Mouse (Mus musculus): ENCODE data around the gene Mpeg1. TPM values are rescaled to one million over a fixed set of nuclear protein-coding genes. Genes with fewer than 3 reads are reported as not detected.

Gene Mpeg1
- polyA plus RNA-seq, 1 experiment from 2014 or later: 1.3 TPM

DNA sequence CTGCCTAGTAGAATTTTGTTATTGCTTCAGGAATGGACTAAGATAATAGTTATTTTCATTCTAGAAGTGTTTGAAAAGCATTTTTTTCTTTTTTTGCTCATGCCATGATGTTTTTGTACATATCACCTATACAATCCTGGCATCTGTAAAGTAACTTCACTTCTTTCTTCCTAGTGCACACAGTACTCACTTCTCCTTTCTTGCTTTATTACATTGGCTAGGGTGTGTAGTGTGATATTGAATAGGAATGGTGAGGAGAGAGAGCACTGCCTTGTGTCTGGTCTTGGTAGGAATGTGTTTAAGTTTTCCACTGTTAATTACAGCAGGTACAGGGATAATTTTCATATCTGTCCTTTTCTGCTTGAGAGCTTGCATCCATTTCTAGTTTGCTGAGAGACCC, 54.0 kb downstream of the Mpeg1 start:
- no peak overlapping the region for H3K4me2 ChIP-seq (replicated peaks)
- ATAC-seq (ENCODE audit: low FRiP score) (no peak), DNase-seq (ENCODE audit: low spot score) (no peak)
- no peak overlapping the region for H3K27ac ChIP-seq
- H3K4me1 ChIP-seq (replicated peaks; ENCODE audit: control insufficient read depth, insufficient read depth, low read length): no peaks in the 10 kb centered on the region
- H3K4me3 ChIP-seq (replicated peaks; ENCODE audit: low read length): no peak overlapping the region
- H3K9ac ChIP-seq: no peak overlapping the region
- H3K36me3 ChIP-seq (replicated peaks; ENCODE audit: control insufficient read depth, insufficient read depth): no peaks in the 10 kb centered on the region
- no peaks in the 10 kb centered on the region for H3K27me3 ChIP-seq (ENCODE audit: control insufficient read depth, insufficient read depth, low read length)
- H3K9me3 ChIP-seq (ENCODE audit: control insufficient read depth, low read length): no peaks in the 10 kb centered on the region

Other genes starting within 250 kb of the Mpeg1 start
- gene Olfr1432, start 228.2 kb upstream of the Mpeg1 start, polyA plus RNA-seq (2014; fragmentation: Nextera tagmentation; extraction: Ambion mirVana): not detected in 2 replicates
- gene Olfr262, start 219.1 kb upstream of the Mpeg1 start, polyA plus RNA-seq (2014; fragmentation: Nextera tagmentation; extraction: Ambion mirVana): not detected in 2 replicates
- gene Olfr235, start 199.7 kb upstream of the Mpeg1 start, polyA plus RNA-seq (2014; fragmentation: Nextera tagmentation; extraction: Ambion mirVana): not detected in 2 replicates
- not detected in 2 replicates for gene Olfr1434, start 180.9 kb upstream of the Mpeg1 start, polyA plus RNA-seq (2014; fragmentation: Nextera tagmentation; extraction: Ambion mirVana)
- gene Olfr1436, start 161.6 kb upstream of the Mpeg1 start, polyA plus RNA-seq (2014; fragmentation: Nextera tagmentation; extraction: Ambion mirVana): not detected in 2 replicates
- gene Olfr1437, start 135.7 kb upstream of the Mpeg1 start, polyA plus RNA-seq (2014; fragmentation: Nextera tagmentation; extraction: Ambion mirVana): not detected in 2 replicates
- not detected in 2 replicates for gene Olfr1438-ps1, start 124.9 kb upstream of the Mpeg1 start, polyA plus RNA-seq (2014; fragmentation: Nextera tagmentation; extraction: Ambion mirVana)
- gene Olfr1440, start 73.5 kb upstream of the Mpeg1 start, polyA plus RNA-seq (2014; fragmentation: Nextera tagmentation; extraction: Ambion mirVana): not detected in 2 replicates
- gene Olfr1441, start 43.3 kb upstream of the Mpeg1 start, polyA plus RNA-seq (2014; fragmentation: Nextera tagmentation; extraction: Ambion mirVana): not detected in 2 replicates
- gene Pfpl, start 32.9 kb upstream of the Mpeg1 start, polyA plus RNA-seq (2014; fragmentation: Nextera tagmentation; extraction: Ambion mirVana): not detected in 2 replicates
- 44.1 and 50.6 TPM in 2 replicates for gene Dtx4, start 40.7 kb downstream of the Mpeg1 start, polyA plus RNA-seq (2014; fragmentation: Nextera tagmentation; extraction: Ambion mirVana)
- 7.1 and 7.5 TPM in 2 replicates for gene Fam111a, start 85.0 kb downstream of the Mpeg1 start, polyA plus RNA-seq (2014; fragmentation: Nextera tagmentation; extraction: Ambion mirVana)
- not detected in 2 replicates for gene Gm4952, start 139.2 kb downstream of the Mpeg1 start, polyA plus RNA-seq (2014; fragmentation: Nextera tagmentation; extraction: Ambion mirVana)
- not detected in 2 replicates for gene Glyat, start 172.5 kb downstream of the Mpeg1 start, polyA plus RNA-seq (2014; fragmentation: Nextera tagmentation; extraction: Ambion mirVana)
- gene Olfr1442, start 209.7 kb downstream of the Mpeg1 start, polyA plus RNA-seq (2014; fragmentation: Nextera tagmentation; extraction: Ambion mirVana): not detected in 2 replicates
- gene Olfr1443, start 217.3 kb downstream of the Mpeg1 start, polyA plus RNA-seq (2014; fragmentation: Nextera tagmentation; extraction: Ambion mirVana): not detected in 2 replicates
- not detected in 2 replicates for gene Keg1, start 235.0 kb downstream of the Mpeg1 start, polyA plus RNA-seq (2014; fragmentation: Nextera tagmentation; extraction: Ambion mirVana)